Mouse (Mus musculus): Measurements from ENCODE around the gene Clic1. TPM values are rescaled to one million over a fixed set of nuclear protein-coding genes. Genes with fewer than 3 reads are reported as not detected.

Clic1 gene
- polyA plus RNA-seq, 1 experiment from 2014 or later, result 89.7 TPM

DNA sequence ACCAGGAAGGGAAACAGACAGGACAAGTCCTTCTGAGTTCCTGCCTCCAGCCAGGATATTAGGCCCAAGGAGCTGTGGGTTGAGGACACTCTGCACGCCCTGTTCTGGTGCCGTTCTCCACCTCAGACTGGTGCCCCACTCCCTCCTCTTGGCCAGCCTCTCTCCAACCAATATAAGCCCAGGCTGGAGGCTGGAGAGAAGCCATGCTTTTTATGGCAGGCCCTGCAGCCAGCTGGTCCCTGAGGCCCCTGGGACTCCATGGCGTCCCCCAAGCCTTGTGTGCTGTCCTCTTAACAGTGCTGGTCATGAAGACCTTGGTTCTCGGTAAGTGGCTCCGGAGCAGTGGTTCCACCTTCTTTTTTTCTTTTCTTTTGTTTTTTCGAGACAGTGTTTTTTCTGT lies 58.3 kb downstream of the Clic1 start, which contains the start of gene Ly6g5c:
Ly6g5c (plus strand) TSS at position 183 of the 400 bp plus-strand sequence.
- no peak for ATAC-seq (ENCODE audit: insufficient read depth, low FRiP score, low TSS enrichment)
- Histone ChIP-seq H3K36me3 (ENCODE audit: control insufficient read depth, insufficient read depth, low read length) (peaks cover 4% of the 10 kb centered on the region), H3K27ac (ENCODE audit: low read depth, low read length) (no peak within 1 kb of the TSS), H3K4me3 (ENCODE audit: low read depth, low read length) (no peak within 1 kb of the TSS), H3K27me3 (ENCODE audit: control insufficient read depth, insufficient read depth, low read length) (no peaks in the 10 kb centered on the region), H3K4me2 (ENCODE audit: low read depth) (no peak within 1 kb of the TSS), H3K9ac (ENCODE audit: low read length) (no peak within 1 kb of the TSS), H3K4me1 (ENCODE audit: control insufficient read depth, insufficient read depth, low read length) (no peaks in the 10 kb centered on the region), H3K9me3 (ENCODE audit: control insufficient read depth, low read length) (no peaks in the 10 kb centered on the region)
- DNase-seq (ENCODE audit: low spot score), result no peak
- 81% methylated on average over 6 of the region's 6 CpGs for WGBS

Other genes with a start within 250 kb of the Clic1 start
- not detected in 2 replicates for gene Cyp21a1, start 245.4 kb upstream of the Clic1 start, polyA plus RNA-seq (2014; fragmentation: Nextera tagmentation; extraction: Ambion mirVana)
- 20.3 and 24.7 TPM in 2 replicates for gene Stk19, start 213.0 kb upstream of the Clic1 start, polyA plus RNA-seq (2014; fragmentation: Nextera tagmentation; extraction: Ambion mirVana)
- gene Dxo, start 212.9 kb upstream of the Clic1 start, polyA plus RNA-seq (2014; fragmentation: Nextera tagmentation; extraction: Ambion mirVana), result 69.4 and 71.0 TPM in 2 replicates
- 45.0 and 55.7 TPM in 2 replicates for gene Skiv2l, start 199.8 kb upstream of the Clic1 start, polyA plus RNA-seq (2014; fragmentation: Nextera tagmentation; extraction: Ambion mirVana)
- 125 and 132 TPM in 2 replicates for gene Nelfe, start 199.6 kb upstream of the Clic1 start, polyA plus RNA-seq (2014; fragmentation: Nextera tagmentation; extraction: Ambion mirVana)
- gene Cfb, start 187.4 kb upstream of the Clic1 start, polyA plus RNA-seq (2014; fragmentation: Nextera tagmentation; extraction: Ambion mirVana), result 2.6 and 2.9 TPM in 2 replicates
- 1.7 and 2.1 TPM in 2 replicates for gene Zbtb12, start 170.5 kb upstream of the Clic1 start, polyA plus RNA-seq (2014; fragmentation: Nextera tagmentation; extraction: Ambion mirVana)
- not detected in 2 replicates for gene Gm20547, start 167.9 kb upstream of the Clic1 start, polyA plus RNA-seq (2014; fragmentation: Nextera tagmentation; extraction: Ambion mirVana)
- gene C2, start 151.7 kb upstream of the Clic1 start, polyA plus RNA-seq (2014; fragmentation: Nextera tagmentation; extraction: Ambion mirVana), result 0.57 and 0.86 TPM in 2 replicates
- gene Ehmt2, start 151.5 kb upstream of the Clic1 start, polyA plus RNA-seq (2014; fragmentation: Nextera tagmentation; extraction: Ambion mirVana), result 62.7 and 70.3 TPM in 2 replicates
- gene Slc44a4, start 135.5 kb upstream of the Clic1 start, polyA plus RNA-seq (2014; fragmentation: Nextera tagmentation; extraction: Ambion mirVana), result not detected in 2 replicates
- gene Neu1, start 118.7 kb upstream of the Clic1 start, polyA plus RNA-seq (2014; fragmentation: Nextera tagmentation; extraction: Ambion mirVana), result 16.4 and 16.8 TPM in 2 replicates
- gene Hspa1b, start 90.7 kb upstream of the Clic1 start, polyA plus RNA-seq (2014; fragmentation: Nextera tagmentation; extraction: Ambion mirVana), result 0.13 and 0.37 TPM in 2 replicates
- gene Gm20481, start 80.1 kb upstream of the Clic1 start, polyA plus RNA-seq (2014; fragmentation: Nextera tagmentation; extraction: Ambion mirVana), result not detected in 2 replicates
- 1.1 and 1.9 TPM in 2 replicates for gene Hspa1a, start 77.8 kb upstream of the Clic1 start, polyA plus RNA-seq (2014; fragmentation: Nextera tagmentation; extraction: Ambion mirVana)
- 1.8 and 2.0 TPM in 2 replicates for gene Hspa1l, start 77.3 kb upstream of the Clic1 start, polyA plus RNA-seq (2014; fragmentation: Nextera tagmentation; extraction: Ambion mirVana)
- gene Lsm2, start 68.1 kb upstream of the Clic1 start, polyA plus RNA-seq (2014; fragmentation: Nextera tagmentation; extraction: Ambion mirVana), result 209 and 211 TPM in 2 replicates
- gene Vars, start 49.0 kb upstream of the Clic1 start, polyA plus RNA-seq (2014; fragmentation: Nextera tagmentation; extraction: Ambion mirVana), result 109 and 114 TPM in 2 replicates
- gene Vwa7, start 33.4 kb upstream of the Clic1 start, polyA plus RNA-seq (2014; fragmentation: Nextera tagmentation; extraction: Ambion mirVana), result 0.08 TPM in 1 of 2 replicates, not detected in the other
- 3.9 and 5.2 TPM in 2 replicates for gene Sapcd1, start 21.9 kb upstream of the Clic1 start, polyA plus RNA-seq (2014; fragmentation: Nextera tagmentation; extraction: Ambion mirVana)
- gene Msh5, start 3.2 kb upstream of the Clic1 start, polyA plus RNA-seq (2014; fragmentation: Nextera tagmentation; extraction: Ambion mirVana), result 4.1 and 6.2 TPM in 2 replicates
- gene Ddah2, start 9.1 kb downstream of the Clic1 start, polyA plus RNA-seq (2014; fragmentation: Nextera tagmentation; extraction: Ambion mirVana), result 638 and 659 TPM in 2 replicates
- 0.43 TPM in 1 of 2 replicates, not detected in the other for gene Ly6g6c, start 15.4 kb downstream of the Clic1 start, polyA plus RNA-seq (2014; fragmentation: Nextera tagmentation; extraction: Ambion mirVana)
- gene Mpig6b, start 16.2 kb downstream of the Clic1 start, polyA plus RNA-seq (2014; fragmentation: Nextera tagmentation; extraction: Ambion mirVana), result 1.5 and 2.0 TPM in 2 replicates
- 0.39 and 0.46 TPM in 2 replicates for gene Ly6g6e, start 26.9 kb downstream of the Clic1 start, polyA plus RNA-seq (2014; fragmentation: Nextera tagmentation; extraction: Ambion mirVana)
- gene Ly6g6d, start 28.1 kb downstream of the Clic1 start, polyA plus RNA-seq (2014; fragmentation: Nextera tagmentation; extraction: Ambion mirVana), result 1.0 and 3.2 TPM in 2 replicates
- 1.3 and 1.4 TPM in 2 replicates for gene Ly6g6f, start 35.6 kb downstream of the Clic1 start, polyA plus RNA-seq (2014; fragmentation: Nextera tagmentation; extraction: Ambion mirVana)
- gene Abhd16a, start 39.3 kb downstream of the Clic1 start, polyA plus RNA-seq (2014; fragmentation: Nextera tagmentation; extraction: Ambion mirVana), result 50.5 and 59.9 TPM in 2 replicates
- not detected in 2 replicates for gene Ly6g5c, start 58.3 kb downstream of the Clic1 start, polyA plus RNA-seq (2014; fragmentation: Nextera tagmentation; extraction: Ambion mirVana)
- gene Ly6g5b, start 65.5 kb downstream of the Clic1 start, polyA plus RNA-seq (2014; fragmentation: Nextera tagmentation; extraction: Ambion mirVana), result 0.45 and 0.78 TPM in 2 replicates
- 26.1 and 28.9 TPM in 2 replicates for gene Gpank1, start 71.5 kb downstream of the Clic1 start, polyA plus RNA-seq (2014; fragmentation: Nextera tagmentation; extraction: Ambion mirVana)
- 303 and 319 TPM in 2 replicates for gene Csnk2b, start 72.1 kb downstream of the Clic1 start, polyA plus RNA-seq (2014; fragmentation: Nextera tagmentation; extraction: Ambion mirVana)
- gene D17H6S53E, start 76.4 kb downstream of the Clic1 start, polyA plus RNA-seq (2014; fragmentation: Nextera tagmentation; extraction: Ambion mirVana), result 7.0 and 7.6 TPM in 2 replicates
- gene Apom, start 82.1 kb downstream of the Clic1 start, polyA plus RNA-seq (2014; fragmentation: Nextera tagmentation; extraction: Ambion mirVana), result 0.81 and 0.93 TPM in 2 replicates
- 99.4 and 105 TPM in 2 replicates for gene Bag6, start 85.2 kb downstream of the Clic1 start, polyA plus RNA-seq (2014; fragmentation: Nextera tagmentation; extraction: Ambion mirVana)
- 185 and 194 TPM in 2 replicates for gene Prrc2a, start 114.9 kb downstream of the Clic1 start, polyA plus RNA-seq (2014; fragmentation: Nextera tagmentation; extraction: Ambion mirVana)
- gene Aif1, start 126.1 kb downstream of the Clic1 start, polyA plus RNA-seq (2014; fragmentation: Nextera tagmentation; extraction: Ambion mirVana), result 4.1 and 6.7 TPM in 2 replicates
- gene Lst1, start 138.5 kb downstream of the Clic1 start, polyA plus RNA-seq (2014; fragmentation: Nextera tagmentation; extraction: Ambion mirVana), result 5.8 and 9.1 TPM in 2 replicates
- 0.27 TPM in 1 of 2 replicates, not detected in the other for gene Ltb, start 144.5 kb downstream of the Clic1 start, polyA plus RNA-seq (2014; fragmentation: Nextera tagmentation; extraction: Ambion mirVana)
- 0.16 TPM in 1 of 2 replicates, not detected in the other for gene Tnf, start 152.0 kb downstream of the Clic1 start, polyA plus RNA-seq (2014; fragmentation: Nextera tagmentation; extraction: Ambion mirVana)
- gene Lta, start 155.4 kb downstream of the Clic1 start, polyA plus RNA-seq (2014; fragmentation: Nextera tagmentation; extraction: Ambion mirVana), result 0.28 TPM in 1 of 2 replicates, not detected in the other
- 0.50 TPM in 1 of 2 replicates, not detected in the other for gene Gm16181, start 170.9 kb downstream of the Clic1 start, polyA plus RNA-seq (2014; fragmentation: Nextera tagmentation; extraction: Ambion mirVana)
- gene Atp6v1g2, start 183.7 kb downstream of the Clic1 start, polyA plus RNA-seq (2014; fragmentation: Nextera tagmentation; extraction: Ambion mirVana), result 14.1 and 16.8 TPM in 2 replicates
- gene Nfkbil1, start 185.8 kb downstream of the Clic1 start, polyA plus RNA-seq (2014; fragmentation: Nextera tagmentation; extraction: Ambion mirVana), result 4.7 and 5.0 TPM in 2 replicates
- gene Ddx39b, start 191.8 kb downstream of the Clic1 start, polyA plus RNA-seq (2014; fragmentation: Nextera tagmentation; extraction: Ambion mirVana), result 634 and 672 TPM in 2 replicates
- 47.9 and 56.5 TPM in 2 replicates for gene H2-D1, start 212.8 kb downstream of the Clic1 start, polyA plus RNA-seq (2014; fragmentation: Nextera tagmentation; extraction: Ambion mirVana)

All from neural tube, embryonic 11.5 days (tissue).